Mouse (Mus musculus): ENCODE data around the gene Pfn4. TPM values are rescaled to one million over a fixed set of nuclear protein-coding genes. Genes with fewer than 3 reads are reported as not detected.
A peak's percentile ranks its signal among the peaks of the same experiment; 100 is the strongest.
"Not testable (repeated sequence)": the region's sequence is repeated elsewhere in the genome, so short reads cannot be mapped to it uniquely, and the experiment has no call there.

The Pfn4 gene
- polyA plus RNA-seq (2015; fragmentation: Nextera tagmentation; extraction: Ambion mirVana): 3.3 and 5.3 TPM in 2 replicates

- Histone ChIP-seq H3K36me3 (no peaks in the 10 kb centered on the region), H3K27ac (peak within 1 kb of the TSS; percentile 85), H3K4me3 (peak within 1 kb of the TSS; percentile 64), H3K27me3 (no peaks in the 10 kb centered on the region), H3K4me2 (replicated peaks) (peak within 1 kb of the TSS; percentile 74), H3K4me1 (0 out of 2 replicates have a peak, but pooled peaks cover 4% of the 10 kb centered on the region), H3K9me3 (no peaks in the 10 kb centered on the region), H3K9ac (peak within 1 kb of the TSS; percentile 82)
- ATAC-seq (ENCODE audit: low FRiP score, low read depth): peak; percentile 99
- WGBS: 3% methylated on average over 61 of the region's 61 CpGs
Observed at GRCm38 (mm10) chr12:4768492-4769332, at the start of gene Pfn4, which contains the start of gene Fam228b. Gene Pfn4, plus strand, starts transcription at chr12:4769022. Gene Fam228b, minus strand, starts transcription at chr12:4769267.

DNA sequence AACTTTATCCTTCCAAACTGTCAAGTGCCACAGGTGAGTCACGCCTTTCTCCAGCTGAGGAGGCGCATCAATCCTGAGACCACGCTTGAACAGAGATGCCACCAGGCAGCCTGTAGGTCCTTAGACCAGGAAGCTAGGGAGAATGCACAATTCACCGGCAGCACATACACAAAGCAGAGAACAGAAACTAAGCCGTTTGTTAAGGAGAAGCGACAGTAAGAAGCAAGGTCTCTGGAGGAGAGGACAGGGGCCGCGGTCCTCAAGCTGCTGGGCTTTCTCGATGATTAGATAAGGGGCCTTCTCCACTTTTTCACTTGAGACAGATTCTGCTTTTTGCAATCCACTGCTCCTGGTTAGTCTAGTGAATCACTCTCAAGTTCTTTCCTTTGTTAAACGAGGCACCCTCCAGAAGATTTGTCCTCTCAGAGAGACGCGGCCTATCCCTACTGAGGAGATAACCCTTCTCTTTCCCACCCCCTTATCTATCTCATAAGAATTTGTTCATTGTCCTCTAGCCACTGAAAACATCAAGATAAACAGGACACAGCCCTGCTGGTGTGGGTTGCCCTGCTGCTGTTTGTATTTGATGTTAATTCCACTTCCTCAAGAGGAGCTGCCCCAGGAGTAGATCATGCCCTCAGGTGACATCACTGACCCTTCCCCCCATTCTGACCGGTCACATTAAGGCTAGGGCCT lies 49.6 kb upstream of the Pfn4 start:
- no peak overlapping the region for H3K9ac ChIP-seq
- 0 out of 2 replicates have a peak, but pooled peaks cover 4% of the 10 kb centered on the region for H3K4me1 ChIP-seq
- 85% methylated on average over 13 of the region's 13 CpGs for WGBS
- no peak overlapping the region for H3K4me3 ChIP-seq
- H3K27me3 ChIP-seq: no peaks in the 10 kb centered on the region
- no peak overlapping the region for H3K4me2 ChIP-seq (replicated peaks)
- H3K9me3 ChIP-seq: no peaks in the 10 kb centered on the region
- no peak overlapping the region for H3K27ac ChIP-seq
- peaks cover 7% of the 10 kb centered on the region; the same call in 1 of the 2 replicates for H3K36me3 ChIP-seq
- no peak for ATAC-seq (ENCODE audit: low FRiP score, low read depth)

- no peak for ATAC-seq (ENCODE audit: low FRiP score, low read depth)
- no peaks in the 10 kb centered on the region for H3K9me3 ChIP-seq
- WGBS: 74% methylated on average over 17 of the region's 17 CpGs
- 0 out of 2 replicates have a peak, but pooled peaks cover under 1% of the 10 kb centered on the region for H3K36me3 ChIP-seq
- H3K4me2 ChIP-seq (replicated peaks): no peak overlapping the region
- no peak overlapping the region for H3K9ac ChIP-seq
- 0 out of 2 replicates have a peak, but pooled peaks cover 4% of the 10 kb centered on the region for H3K4me1 ChIP-seq
- no peak overlapping the region for H3K4me3 ChIP-seq
- no peak overlapping the region for H3K27ac ChIP-seq
- no peaks in the 10 kb centered on the region for H3K27me3 ChIP-seq
Observed at GRCm38 (mm10) chr12:4719762-4720754, 48.8 kb upstream of the Pfn4 start.

DNA sequence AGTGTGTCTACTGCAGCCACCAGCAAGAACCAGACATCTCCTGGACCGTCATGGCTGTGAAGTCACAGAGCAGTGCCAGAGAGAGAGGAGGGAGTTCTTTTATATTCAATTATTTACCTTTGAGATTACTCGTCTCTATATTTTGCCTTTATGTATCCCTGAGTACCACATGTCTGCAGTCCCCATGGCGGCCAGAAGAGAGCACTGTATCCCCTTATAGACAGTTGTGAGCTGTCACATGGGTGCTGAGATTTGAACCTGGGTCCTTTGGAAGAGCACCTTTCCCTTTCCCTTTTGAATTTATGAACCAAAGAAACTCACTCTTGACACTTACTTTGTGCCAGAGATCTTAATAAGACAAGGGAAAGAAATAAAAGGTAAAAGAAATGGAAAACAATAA lies 39.7 kb upstream of the Pfn4 start:
- no peak for ATAC-seq (ENCODE audit: low FRiP score, low read depth)
- WGBS: 87% methylated on average over 3 of the region's 3 CpGs

DNA sequence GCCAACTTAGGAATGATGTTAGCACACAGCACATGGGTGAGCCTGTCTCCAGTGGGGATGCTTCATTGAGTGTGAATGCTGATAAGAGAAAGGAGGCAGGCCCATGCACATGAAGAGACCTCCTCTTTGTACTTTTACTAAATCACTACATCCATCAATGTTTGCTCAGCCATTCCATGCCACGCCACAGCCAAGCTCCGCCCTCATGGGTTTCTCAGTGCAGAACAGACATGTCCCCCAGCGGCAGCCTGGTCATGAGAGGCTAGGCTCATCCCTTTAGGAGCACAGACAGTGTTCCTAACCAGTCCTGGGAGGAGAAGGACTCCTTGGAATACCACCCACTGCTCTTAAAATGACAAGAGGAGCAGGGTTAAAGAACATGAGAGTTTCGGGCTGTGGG lies 37.2 kb upstream of the Pfn4 start:
- WGBS: 74% methylated on average over 4 of the region's 4 CpGs
- H3K4me2 ChIP-seq (replicated peaks): no peak overlapping the region

More for the DNA sequence above, 39.7 kb upstream of the Pfn4 start:
- H3K4me2 ChIP-seq (replicated peaks): no peak overlapping the region
- H3K27ac ChIP-seq: no peak overlapping the region
- H3K4me1 ChIP-seq: no peaks in the 10 kb centered on the region
- no peaks in the 10 kb centered on the region for H3K9me3 ChIP-seq
- no peak overlapping the region for H3K4me3 ChIP-seq
- no peak overlapping the region for H3K9ac ChIP-seq
- H3K36me3 ChIP-seq: no peaks in the 10 kb centered on the region
- no peaks in the 10 kb centered on the region for H3K27me3 ChIP-seq

GRCm38 (mm10) chr12:4732332-4732731 lies 36.5 kb upstream of the Pfn4 start:
- Histone ChIP-seq H3K27me3 (no peaks in the 10 kb centered on the region), H3K9ac (no peak overlapping the region), H3K4me3 (no peak overlapping the region), H3K36me3 (no peaks in the 10 kb centered on the region), H3K4me2 (replicated peaks) (no peak overlapping the region), H3K9me3 (no peaks in the 10 kb centered on the region), H3K27ac (no peak overlapping the region), H3K4me1 (no peaks in the 10 kb centered on the region)
- no peak for ATAC-seq (ENCODE audit: low FRiP score, low read depth)
- WGBS: 48% methylated on average over 4 of the region's 4 CpGs

More for the DNA sequence above, 37.2 kb upstream of the Pfn4 start:
- Histone ChIP-seq H3K4me3 (no peak overlapping the region), H3K27me3 (no peaks in the 10 kb centered on the region), H3K9ac (no peak overlapping the region), H3K27ac (no peak overlapping the region), H3K36me3 (no peaks in the 10 kb centered on the region), H3K9me3 (no peaks in the 10 kb centered on the region), H3K4me1 (no peaks in the 10 kb centered on the region)
- ATAC-seq (ENCODE audit: low FRiP score, low read depth): no peak

GRCm38 (mm10) chr12:4738031-4738576 lies 30.7 kb upstream of the Pfn4 start, which contains the start of gene Fam228a:
Gene Fam228a, minus strand, starts transcription at chr12:4738430.
- Histone ChIP-seq H3K4me2 (replicated peaks) (no peak within 1 kb of the TSS), H3K4me1 (no peaks in the 10 kb centered on the region), H3K9me3 (no peaks in the 10 kb centered on the region), H3K9ac (no peak within 1 kb of the TSS), H3K4me3 (no peak within 1 kb of the TSS), H3K27ac (no peak within 1 kb of the TSS), H3K36me3 (no peaks in the 10 kb centered on the region), H3K27me3 (no peaks in the 10 kb centered on the region)
- ATAC-seq (ENCODE audit: low FRiP score, low read depth): no peak
- WGBS: 94% methylated on average over 18 of the region's 18 CpGs

GRCm38 (mm10) chr12:4740823-4741222 lies 28.0 kb upstream of the Pfn4 start:
- no peak overlapping the region for H3K4me2 ChIP-seq (replicated peaks)
- H3K9ac ChIP-seq: no peak overlapping the region
- ATAC-seq (ENCODE audit: low FRiP score, low read depth): no peak
- no peaks in the 10 kb centered on the region for H3K9me3 ChIP-seq
- H3K27ac ChIP-seq: no peak overlapping the region
- 85% methylated on average over 7 of the region's 7 CpGs for WGBS
- no peaks in the 10 kb centered on the region for H3K27me3 ChIP-seq
- no peaks in the 10 kb centered on the region for H3K36me3 ChIP-seq
- H3K4me1 ChIP-seq: no peaks in the 10 kb centered on the region
- H3K4me3 ChIP-seq: no peak overlapping the region

- H3K9me3 ChIP-seq: no peaks in the 10 kb centered on the region
- no peak overlapping the region for H3K27ac ChIP-seq
- H3K9ac ChIP-seq: no peak overlapping the region
- 86% methylated on average over 3 of the region's 3 CpGs for WGBS
- no peaks in the 10 kb centered on the region for H3K27me3 ChIP-seq
- H3K4me2 ChIP-seq (replicated peaks): no peak overlapping the region
- no peaks in the 10 kb centered on the region for H3K4me1 ChIP-seq
- no peak for ATAC-seq (ENCODE audit: low FRiP score, low read depth)
- H3K36me3 ChIP-seq: no peaks in the 10 kb centered on the region
- H3K4me3 ChIP-seq: no peak overlapping the region
Observed at GRCm38 (mm10) chr12:4742183-4742582, 26.6 kb upstream of the Pfn4 start.

- WGBS: 89% methylated on average over 10 of the region's 10 CpGs
- no peak overlapping the region for H3K4me2 ChIP-seq (replicated peaks)
- ATAC-seq (ENCODE audit: low FRiP score, low read depth): no peak
- H3K4me3 ChIP-seq: no peak overlapping the region
- H3K36me3 ChIP-seq: no peaks in the 10 kb centered on the region
- H3K27me3 ChIP-seq: no peaks in the 10 kb centered on the region
- H3K9me3 ChIP-seq: no peaks in the 10 kb centered on the region
- H3K27ac ChIP-seq: no peak overlapping the region
- no peak overlapping the region for H3K9ac ChIP-seq
- no peaks in the 10 kb centered on the region for H3K4me1 ChIP-seq
Observed at GRCm38 (mm10) chr12:4744486-4744885, 24.3 kb upstream of the Pfn4 start.

GRCm38 (mm10) chr12:4754451-4754850 lies 14.4 kb upstream of the Pfn4 start:
- not testable (repeated sequence) for H3K27me3 ChIP-seq; H3K36me3 ChIP-seq; H3K4me3 ChIP-seq; H3K9ac ChIP-seq; H3K4me1 ChIP-seq; ATAC-seq (ENCODE audit: low FRiP score, low read depth); H3K27ac ChIP-seq; H3K4me2 ChIP-seq (replicated peaks); H3K9me3 ChIP-seq
- WGBS: 89% methylated on average over 4 of the region's 4 CpGs

Data from limb, embryonic 13.5 days (tissue).